Comparison of ENCODE assay signal across 28 mouse cellular contexts in genomic region chr9:120056201-120056600, GRCm38 (mm10). TPM values are rescaled to one million over a fixed set of nuclear protein-coding genes. Genes with fewer than 3 reads are reported as not detected.
DNase-seq lines count a peak whose midpoint lies in the region; ATAC-seq lines count a peak whose summit lies in the region.
"Had no signal": no experiment of that assay in that cellular context is flagged by ENCODE, and none has a peak within 500 bp of the region (broad histone marks: within the 10 kb centered on the region; RNA-seq: fewer than 3 reads in every experiment).

No protein-coding gene starts in this region.

- no peaks in the 10 kb centered on the region for H3K9me3 ChIP-seq in midbrain, embryonic 10.5 days (replicated peaks)
- no peaks in the 10 kb centered on the region for H3K9me3 ChIP-seq in midbrain, embryonic 16.5 days (replicated peaks; ENCODE audit: control insufficient read depth, low read length, poor library complexity, severe bottlenecking)
- H3K9me3 ChIP-seq in forebrain, embryonic 12.5 days = no peaks in the 10 kb centered on the region
- H3K9me3 ChIP-seq: forebrain, embryonic 10.5 days; heart, embryonic 12.5 days; heart, embryonic 15.5 days; hindbrain, embryonic 15.5 days had no signal

- 87% methylated on average over 9 of the region's 9 CpGs for WGBS in midbrain, embryonic 10.5 days
- 82% methylated on average over 9 of the region's 9 CpGs for WGBS in midbrain, embryonic 16.5 days
- 83% methylated on average over 9 of the region's 9 CpGs for WGBS in forebrain, embryonic 12.5 days

- ATAC-seq in midbrain, embryonic 16.5 days = no peak
- peak; percentile 45 for ATAC-seq in CD4-positive, CD25-positive, alpha-beta regulatory T cell, adult 4 months
- no peak for ATAC-seq in forebrain, embryonic 12.5 days (ENCODE audit: low FRiP score)
- ATAC-seq: forebrain, embryonic 14.5 days; forebrain, postnatal 0 days; intestine, embryonic 16.5 days had no signal

- H3K36me3 ChIP-seq in midbrain, embryonic 10.5 days = no peaks in the 10 kb centered on the region
- H3K36me3 ChIP-seq in midbrain, embryonic 16.5 days (ENCODE audit: control insufficient read depth, insufficient read depth, low read length) = no peaks in the 10 kb centered on the region
- H3K36me3 ChIP-seq in forebrain, embryonic 12.5 days (replicated peaks) = no peaks in the 10 kb centered on the region
- H3K36me3 ChIP-seq: forebrain, embryonic 10.5 days; heart, embryonic 12.5 days; heart, embryonic 15.5 days; hindbrain, embryonic 15.5 days had no signal

- H3K4me3 ChIP-seq in midbrain, embryonic 10.5 days = no peak overlapping the region
- H3K4me3 ChIP-seq in midbrain, embryonic 16.5 days (ENCODE audit: low read depth, low read length) = no peak overlapping the region
- no peak overlapping the region for H3K4me3 ChIP-seq in forebrain, embryonic 12.5 days (replicated peaks)
- H3K4me3 ChIP-seq: forebrain, embryonic 10.5 days; gastrocnemius, adult 2 months; heart, embryonic 12.5 days; heart, embryonic 15.5 days; hindbrain, embryonic 15.5 days had no signal

- peaks cover 11% of the 10 kb centered on the region for H3K4me1 ChIP-seq in midbrain, embryonic 10.5 days
- no peaks in the 10 kb centered on the region for H3K4me1 ChIP-seq in midbrain, embryonic 16.5 days (ENCODE audit: control insufficient read depth, insufficient read depth, low read length)
- peaks cover 9% of the 10 kb centered on the region; the same call in 1 of the 2 replicates for H3K4me1 ChIP-seq in forebrain, embryonic 12.5 days
- H3K4me1 ChIP-seq: heart, embryonic 12.5 days; heart, embryonic 15.5 days; hindbrain, embryonic 15.5 days had no signal

- no peaks in the 10 kb centered on the region for H3K27me3 ChIP-seq in midbrain, embryonic 10.5 days (ENCODE audit: low read depth, poor library complexity, severe bottlenecking)
- no peaks in the 10 kb centered on the region for H3K27me3 ChIP-seq in midbrain, embryonic 16.5 days (ENCODE audit: control insufficient read depth, insufficient read depth, low read depth, low read length)
- H3K27me3 ChIP-seq in forebrain, embryonic 12.5 days = no peaks in the 10 kb centered on the region
- H3K27me3 ChIP-seq: heart, embryonic 12.5 days; heart, embryonic 15.5 days; hindbrain, embryonic 15.5 days had no signal

- no peak for DNase-seq in midbrain, embryonic 10.5 days (ENCODE audit: low spot score)
- peak; percentile 83 for DNase-seq in induced T-regulatory cell, adult 2 months (ENCODE audit: low read depth)
- DNase-seq in yolk sac, embryonic 10.5 days (ENCODE audit: low spot score) = no peak
- no peak for DNase-seq in cerebellum, adult 11 months
- DNase-seq: adrenal gland, postnatal 10 days; adrenal gland, postnatal 36 days; cerebellum, adult 2 months; cerebellum, adult 9-11 months; cerebellum, postnatal 25 days; forebrain, postnatal 0 days; gastrocnemius, adult 2 months; gastrocnemius, postnatal 14 days; heart, adult 18-20 months; heart, postnatal 10 days; heart, postnatal 36 days; kidney, adult 18-20 months had no signal

- H3K9ac ChIP-seq in midbrain, embryonic 16.5 days (ENCODE audit: low read depth, low read length) = no peak overlapping the region
- H3K9ac ChIP-seq in forebrain, embryonic 12.5 days = no peak overlapping the region
- H3K9ac ChIP-seq: forebrain, postnatal 0 days; heart, embryonic 12.5 days; heart, embryonic 15.5 days; hindbrain, embryonic 15.5 days had no signal

- no peak overlapping the region for H3K4me2 ChIP-seq in midbrain, embryonic 16.5 days (ENCODE audit: low read length)
- H3K4me2 ChIP-seq in forebrain, embryonic 12.5 days = no peak overlapping the region
- H3K4me2 ChIP-seq: heart, embryonic 12.5 days; heart, embryonic 15.5 days; hindbrain, embryonic 15.5 days had no signal

- H3K27ac ChIP-seq in midbrain, embryonic 10.5 days (replicated peaks) = 0 out of 2 replicates have a peak overlapping the region, but pooled peaks have one; percentile 9
- H3K27ac ChIP-seq in midbrain, embryonic 16.5 days (ENCODE audit: low read length) = no peak overlapping the region
- H3K27ac ChIP-seq in forebrain, embryonic 12.5 days = no peak overlapping the region
- H3K27ac ChIP-seq: forebrain, embryonic 10.5 days; gastrocnemius, adult 2 months; heart, embryonic 15.5 days; hindbrain, embryonic 15.5 days had no signal

RNA-seq across cellular contexts. Expression of gene Cx3cr1, which starts 13.5 kb away (rescaled TPM):
- 5.9 and 6.7 TPM in 2 replicates for polyA plus RNA-seq in midbrain, embryonic 10.5 days (2016; fragmentation: Nextera tagmentation; extraction: Ambion mirVana)
- polyA plus RNA-seq in midbrain, embryonic 16.5 days (2015; fragmentation: Nextera tagmentation; extraction: Ambion mirVana) = 7.6 and 8.0 TPM in 2 replicates
- polyA plus RNA-seq in CD4-positive, CD25-positive, alpha-beta regulatory T cell, adult 4 months (2017; shearing (Covaris generic)) = under 1 TPM in 1 of 2 experiments, not detected in 1; 0.15 TPM
- polyA plus RNA-seq in forebrain, embryonic 12.5 days (2016; fragmentation: Nextera tagmentation; extraction: Ambion mirVana) = 5.1 TPM in 2 replicates

RNA-seq across cellular contexts. Expression of gene Xirp1, which starts 32.8 kb away (rescaled TPM):
- not detected in 2 replicates for polyA plus RNA-seq in midbrain, embryonic 10.5 days (2016; fragmentation: Nextera tagmentation; extraction: Ambion mirVana)
- polyA plus RNA-seq in midbrain, embryonic 16.5 days (2015; fragmentation: Nextera tagmentation; extraction: Ambion mirVana) = not detected in 2 replicates
- polyA plus RNA-seq in CD4-positive, CD25-positive, alpha-beta regulatory T cell, adult 4 months (2017; shearing (Covaris generic)) = not detected
- polyA plus RNA-seq in forebrain, embryonic 12.5 days (2016; fragmentation: Nextera tagmentation; extraction: Ambion mirVana) = 0.04 TPM in 1 of 2 replicates, not detected in the other
- polyA plus RNA-seq: forebrain, embryonic 10.5 days; forebrain, embryonic 14.5 days; forebrain, postnatal 0 days; hindbrain, embryonic 11.5 days; hindbrain, embryonic 15.5 days had no signal

RNA-seq across cellular contexts. Expression of gene Ccr8, which starts 35.7 kb away (rescaled TPM):
- polyA plus RNA-seq in midbrain, embryonic 10.5 days (2016; fragmentation: Nextera tagmentation; extraction: Ambion mirVana) = not detected in 2 replicates
- polyA plus RNA-seq in midbrain, embryonic 16.5 days (2015; fragmentation: Nextera tagmentation; extraction: Ambion mirVana) = not detected in 2 replicates
- polyA plus RNA-seq in CD4-positive, CD25-positive, alpha-beta regulatory T cell, adult 4 months (2017; shearing (Covaris generic)) = 100 to 1,000 TPM in 1 of 2 experiments, 10 to 100 TPM in 1; 71.1 to 116 TPM
- not detected in 2 replicates for polyA plus RNA-seq in forebrain, embryonic 12.5 days (2016; fragmentation: Nextera tagmentation; extraction: Ambion mirVana)
- polyA plus RNA-seq: C2C12; cerebellum, adult 2 months; forebrain, embryonic 10.5 days; forebrain, embryonic 14.5 days; forebrain, postnatal 0 days; gonadal fat pad, adult 2 months; heart, embryonic 12.5 days; hindbrain, embryonic 11.5 days; hindbrain, embryonic 15.5 days had no signal

RNA-seq across cellular contexts. Expression of gene Slc25a38, which starts 54.0 kb away (rescaled TPM):
- polyA plus RNA-seq in midbrain, embryonic 10.5 days (2016; fragmentation: Nextera tagmentation; extraction: Ambion mirVana) = 40.4 and 42.1 TPM in 2 replicates
- polyA plus RNA-seq in midbrain, embryonic 16.5 days (2015; fragmentation: Nextera tagmentation; extraction: Ambion mirVana) = 38.0 and 43.6 TPM in 2 replicates
- polyA plus RNA-seq in CD4-positive, CD25-positive, alpha-beta regulatory T cell, adult 4 months (2017; shearing (Covaris generic)) = 10 to 100 TPM; 21.0 to 24.3 TPM
- 28.6 and 32.7 TPM in 2 replicates for polyA plus RNA-seq in forebrain, embryonic 12.5 days (2016; fragmentation: Nextera tagmentation; extraction: Ambion mirVana)

Comparison
In these comparisons a context has a peak if more than half of its experiments do, and no peak if none do; other contexts are left out.
1. RNA of gene Ccr8, which starts 35.7 kb away (polyA plus RNA-seq): 71.1 to 116 TPM in CD4-positive, CD25-positive, alpha-beta regulatory T cell, adult 4 months; not detected in midbrain, embryonic 10.5 days, not detected in midbrain, embryonic 16.5 days and not detected in forebrain, embryonic 12.5 days; every median in the first group is over 10 times any median in the second.